Mouse (Mus musculus): ENCODE measurements around the gene Gm20518. TPM values are rescaled to one million over a fixed set of nuclear protein-coding genes. Genes with fewer than 3 reads are reported as not detected.

Gene Gm20518
- polyA plus RNA-seq (2012) = 0.28 and 0.68 TPM in 2 replicates

GRCm38 (mm10) chr16:17891567-17891959, at the start of gene Gm20518:
TSS of gene Gm20518 (minus strand) at chr16:17891671.
- TF ChIP-seq GATA1 (IDR thresholded peaks at IDR 0.05; ENCODE audit: low read length) = no peak

- no peak for TF ChIP-seq GATA1 (IDR thresholded peaks at IDR 0.05; ENCODE audit: low read length)
Measured at GRCm38 (mm10) chr16:17939255-17939751, 47.8 kb upstream of the Gm20518 start.

- TF ChIP-seq GATA1 (IDR thresholded peaks at IDR 0.05; ENCODE audit: low read length) = no peak
Measured at GRCm38 (mm10) chr16:17938821-17939220, 47.4 kb upstream of the Gm20518 start.

GRCm38 (mm10) chr16:17938187-17938586, 46.7 kb upstream of the Gm20518 start:
- no peak for TF ChIP-seq GATA1 (IDR thresholded peaks at IDR 0.05; ENCODE audit: low read length)

GRCm38 (mm10) chr16:17936776-17937175, 45.3 kb upstream of the Gm20518 start:
- TF ChIP-seq GATA1 (IDR thresholded peaks at IDR 0.05; ENCODE audit: low read length) = no peak

GRCm38 (mm10) chr16:17934445-17934910, 43.0 kb upstream of the Gm20518 start:
- TF ChIP-seq GATA1 (IDR thresholded peaks at IDR 0.05; ENCODE audit: low read length) = no peak

GRCm38 (mm10) chr16:17933594-17934444, 42.3 kb upstream of the Gm20518 start:
- no peak for TF ChIP-seq GATA1 (IDR thresholded peaks at IDR 0.05; ENCODE audit: low read length)

GRCm38 (mm10) chr16:17931906-17932460, 40.5 kb upstream of the Gm20518 start:
- TF ChIP-seq GATA1 (IDR thresholded peaks at IDR 0.05; ENCODE audit: low read length) = no peak

- no peak for TF ChIP-seq GATA1 (IDR thresholded peaks at IDR 0.05; ENCODE audit: low read length)
Measured at GRCm38 (mm10) chr16:17929631-17930030, 38.2 kb upstream of the Gm20518 start.

- no peak for TF ChIP-seq GATA1 (IDR thresholded peaks at IDR 0.05; ENCODE audit: low read length)
Measured at GRCm38 (mm10) chr16:17929211-17929610, 37.7 kb upstream of the Gm20518 start.

GRCm38 (mm10) chr16:17928627-17929104, 37.2 kb upstream of the Gm20518 start:
- no peak for TF ChIP-seq GATA1 (IDR thresholded peaks at IDR 0.05; ENCODE audit: low read length)

GRCm38 (mm10) chr16:17928087-17928580, 36.7 kb upstream of the Gm20518 start, which contains the start of gene Slc25a1:
TSS of gene Slc25a1 (minus strand) at chr16:17928219.
- no peak for TF ChIP-seq GATA1 (IDR thresholded peaks at IDR 0.05; ENCODE audit: low read length)

- no peak for TF ChIP-seq GATA1 (IDR thresholded peaks at IDR 0.05; ENCODE audit: low read length)
Measured at GRCm38 (mm10) chr16:17927351-17928082, 36.0 kb upstream of the Gm20518 start.

GRCm38 (mm10) chr16:17922163-17922538, 30.7 kb upstream of the Gm20518 start:
- no peak for TF ChIP-seq GATA1 (IDR thresholded peaks at IDR 0.05; ENCODE audit: low read length)

GRCm38 (mm10) chr16:17921325-17922162, 30.1 kb upstream of the Gm20518 start:
- TF ChIP-seq GATA1 (IDR thresholded peaks at IDR 0.05; ENCODE audit: low read length) = no peak

Data from G1E-ER4 (cell line).